23 mouse cellular contexts compared by ENCODE assay signal in genomic region chr11:119692911-119693261, GRCm38 (mm10).
A peak's percentile ranks its signal among the peaks of the same experiment; 100 is the strongest.
DNase-seq lines count a peak whose midpoint lies in the region; ATAC-seq lines count a peak whose summit lies in the region.
"Had no signal": no experiment of that assay in that cellular context is flagged by ENCODE, and none has a peak within 500 bp of the region (broad histone marks: within the 10 kb centered on the region; RNA-seq: fewer than 3 reads in every experiment).

No protein-coding gene starts in this region.

- no peak for ATAC-seq in hindbrain, embryonic 11.5 days (ENCODE audit: low FRiP score)
- peak; percentile 66 for ATAC-seq in common myeloid progenitor, adult 5-6 weeks (replicated peaks; ENCODE audit: low read depth, poor library complexity, severe bottlenecking)
- ATAC-seq: forebrain, embryonic 14.5 days; forebrain, embryonic 16.5 days had no signal

- no peak overlapping the region for H3K9ac ChIP-seq in hindbrain, embryonic 11.5 days (ENCODE audit: low read depth, low read length)
- H3K9ac ChIP-seq: embryonic facial prominence, embryonic 13.5 days; embryonic facial prominence, embryonic 15.5 days; forebrain, embryonic 12.5 days had no signal

- H3K36me3 ChIP-seq in hindbrain, embryonic 10.5 days = no peaks in the 10 kb centered on the region
- no peaks in the 10 kb centered on the region for H3K36me3 ChIP-seq in hindbrain, embryonic 11.5 days (ENCODE audit: control insufficient read depth, insufficient read depth, low read length)
- no peaks in the 10 kb centered on the region for H3K36me3 ChIP-seq in macrophage (ENCODE audit: inconsistent target)
- peaks cover 8% of the 10 kb centered on the region; the same call in 1 of the 2 replicates for H3K36me3 ChIP-seq in embryonic facial prominence, embryonic 10.5 days (replicated peaks)
- H3K36me3 ChIP-seq: embryonic facial prominence, embryonic 13.5 days; embryonic facial prominence, embryonic 15.5 days; forebrain, embryonic 12.5 days had no signal

- 62% methylated on average over 1 of the region's 1 CpGs for WGBS in hindbrain, embryonic 10.5 days
- 33% methylated on average over 1 of the region's 1 CpGs for WGBS in hindbrain, embryonic 11.5 days
- WGBS in macrophage (ENCODE audit: missing documents) = 0% methylated on average over 1 of the region's 1 CpGs
- 65% methylated on average over 1 of the region's 1 CpGs for WGBS in embryonic facial prominence, embryonic 10.5 days

- H3K4me1 ChIP-seq in hindbrain, embryonic 10.5 days (replicated peaks) = peaks cover 24% of the 10 kb centered on the region
- no peaks in the 10 kb centered on the region for H3K4me1 ChIP-seq in hindbrain, embryonic 11.5 days (replicated peaks; ENCODE audit: control insufficient read depth, insufficient read depth, low read length)
- peaks cover 45% of the 10 kb centered on the region for H3K4me1 ChIP-seq in embryonic facial prominence, embryonic 10.5 days

- no peak overlapping the region for H3K4me3 ChIP-seq in hindbrain, embryonic 10.5 days
- no peak overlapping the region for H3K4me3 ChIP-seq in hindbrain, embryonic 11.5 days (ENCODE audit: low read depth, low read length)
- H3K4me3 ChIP-seq in macrophage (ENCODE audit: inconsistent target) = no peak overlapping the region
- H3K4me3 ChIP-seq in embryonic facial prominence, embryonic 10.5 days = no peak overlapping the region
- H3K4me3 ChIP-seq: embryonic facial prominence, embryonic 13.5 days; embryonic facial prominence, embryonic 15.5 days; erythroblast, embryonic 14.5 days; forebrain, embryonic 10.5 days; forebrain, embryonic 12.5 days had no signal

- H3K27ac ChIP-seq in hindbrain, embryonic 10.5 days = peak overlapping the region; percentile 16; the same call in 1 of the 2 replicates
- H3K27ac ChIP-seq in hindbrain, embryonic 11.5 days (ENCODE audit: low read depth, low read length) = no peak overlapping the region
- H3K27ac ChIP-seq in macrophage = peak overlapping the region; percentile 28
- H3K27ac ChIP-seq in embryonic facial prominence, embryonic 10.5 days (replicated peaks) = no peak overlapping the region; the same call in 1 of the 2 replicates
- H3K27ac ChIP-seq: embryonic facial prominence, embryonic 13.5 days; embryonic facial prominence, embryonic 15.5 days; forebrain, embryonic 10.5 days; forebrain, embryonic 12.5 days had no signal

- H3K9me3 ChIP-seq in hindbrain, embryonic 10.5 days = no peaks in the 10 kb centered on the region
- no peaks in the 10 kb centered on the region for H3K9me3 ChIP-seq in hindbrain, embryonic 11.5 days (ENCODE audit: control insufficient read depth, low read length)
- H3K9me3 ChIP-seq in embryonic facial prominence, embryonic 10.5 days = no peaks in the 10 kb centered on the region
- H3K9me3 ChIP-seq: embryonic facial prominence, embryonic 13.5 days; embryonic facial prominence, embryonic 15.5 days; forebrain, embryonic 10.5 days; forebrain, embryonic 12.5 days had no signal

- H3K4me2 ChIP-seq in hindbrain, embryonic 11.5 days (replicated peaks; ENCODE audit: low read depth, low read length) = no peak overlapping the region
- H3K4me2 ChIP-seq: embryonic facial prominence, embryonic 13.5 days; embryonic facial prominence, embryonic 15.5 days; forebrain, embryonic 12.5 days had no signal

- H3K27me3 ChIP-seq in hindbrain, embryonic 10.5 days (ENCODE audit: insufficient read depth, poor library complexity, severe bottlenecking) = no peaks in the 10 kb centered on the region
- H3K27me3 ChIP-seq in hindbrain, embryonic 11.5 days (ENCODE audit: control insufficient read depth, insufficient read depth, low read length) = no peaks in the 10 kb centered on the region
- no peaks in the 10 kb centered on the region for H3K27me3 ChIP-seq in embryonic facial prominence, embryonic 10.5 days (replicated peaks; ENCODE audit: low read depth, poor library complexity, severe bottlenecking)
- H3K27me3 ChIP-seq: embryonic facial prominence, embryonic 13.5 days; embryonic facial prominence, embryonic 15.5 days; forebrain, embryonic 12.5 days had no signal

- H3K79me2 ChIP-seq in macrophage (ENCODE audit: inconsistent target) = peaks cover 82% of the 10 kb centered on the region

- no peak for DNase-seq in hindbrain, embryonic 10.5 days (ENCODE audit: low spot score)
- no peak for DNase-seq in hindbrain, embryonic 11.5 days (ENCODE audit: low spot score)
- DNase-seq in urinary bladder, postnatal 10 days (ENCODE audit: low spot score) = no peak
- DNase-seq in thymus, postnatal 10 days (ENCODE audit: low spot score in 2 of 2) = no peak
- DNase-seq in embryonic facial prominence, embryonic 10.5 days (ENCODE audit: low spot score) = no peak
- DNase-seq: adrenal gland, adult 8-10 months; adrenal gland, postnatal 14 days; adrenal gland, postnatal 36 days; cerebellum, adult 11 months; cerebellum, adult 18-20 months; cerebellum, adult 8-10 months; cerebellum, adult 9-11 months; cerebellum, postnatal 14 days; cerebellum, postnatal 36 days had no signal

Comparison
In these comparisons a context has a peak if more than half of its experiments do, and no peak if none do; other contexts are left out.
1. H3K27ac ChIP-seq: peak in hindbrain, embryonic 10.5 days (single experiment) and macrophage (single experiment); none in hindbrain, embryonic 11.5 days (single experiment) and embryonic facial prominence, embryonic 10.5 days (single experiment).